Mouse (Mus musculus) spleen, adult 2 months (tissue): Measurements from ENCODE around the gene Wdr83os. TPM values are rescaled to one million over a fixed set of nuclear protein-coding genes. Genes with fewer than 3 reads are reported as not detected.
A peak's percentile ranks its signal among the peaks of the same experiment; 100 is the strongest.

Experiments
- DNase-seq, 2 experiments: peaks; one replicate each; pipeline versions ENCODE4 v3.0.0 to v3.0.0-alpha.2; 2012 to 2021; ENCODE audit warnings: low spot score in 2 of 2, low read depth in 1 of 2
- H3K27ac ChIP-seq: fragments of 200-500 bp; 2 replicates; pipeline ENCODE4 v1.5.1; 2012; ENCODE audit warnings: low read length, inconsistent platforms; ENCODE audit not compliant: insufficient read depth
- H3K27me3 ChIP-seq: fragments of 200-500 bp; 2 replicates; pipeline ENCODE4 v1.6.1; 2012; ENCODE audit warnings: mild to moderate bottlenecking, moderate library complexity, low read length, inconsistent platforms; ENCODE audit not compliant: control insufficient read depth, insufficient read depth
- H3K36me3 ChIP-seq: fragments of 200-500 bp; 2 replicates; pipeline ENCODE4 v1.6.1; 2012; ENCODE audit warnings: mild to moderate bottlenecking, low read length, inconsistent platforms; ENCODE audit not compliant: control insufficient read depth, insufficient read depth
- H3K4me1 ChIP-seq: fragments of 200-500 bp; 2 replicates; pipeline ENCODE4 v1.6.1; 2011; ENCODE audit warnings: inconsistent platforms; ENCODE audit not compliant: control insufficient read depth, insufficient read depth, insufficient read length
- H3K4me3 ChIP-seq: fragments of 200-500 bp; 2 replicates; pipeline ENCODE4 v1.5.1; 2011; ENCODE audit warnings: mild to moderate bottlenecking, inconsistent platforms; ENCODE audit not compliant: insufficient read depth, insufficient read length; ENCODE audit errors: extremely low read depth
- CTCF ChIP-seq: fragments of 200-500 bp; IDR thresholded peaks from 2 replicates; pipeline ENCODE4 v1.5.1; 2011; ENCODE audit warnings: mild to moderate bottlenecking, inconsistent platforms; ENCODE audit not compliant: insufficient read depth, insufficient read length, insufficient replicate concordance; ENCODE audit errors: extremely low read depth
- POLR2A ChIP-seq: fragments of 200-500 bp; IDR thresholded peaks from 2 replicates; pipeline ENCODE4 v1.6.1; 2011; ENCODE audit warnings: low read depth, low read length, inconsistent platforms
- WGBS: fragments of 180-500 bp; shearing (Covaris S2); methylation state at CpG from one replicate; pipeline ENCODE4 v1.1.7; 2018; 5-methylcytosine and 5-hydroxymethylcytosine counted together
- polyA plus RNA-seq: library from polyadenylated mRNA; depleted of rRNA; stranded (reverse); fragments of >200 nt; gene quantifications from 2 replicates; pipeline ENCODE4 v1.2.3, GENCODE M21; 2012

Wdr83os gene
- polyA plus RNA-seq, 1 experiment: 68.5 TPM

GRCm38 (mm10) chr8:85036718-85037365, 43.7 kb upstream of the Wdr83os start, which contains the start of gene Tnpo2:
Gene Tnpo2, plus strand, starts transcription at chr8:85036915.
- peaks cover 8% of the 10 kb centered on the region; the same call in 1 of the 2 replicates for H3K4me1 ChIP-seq
- peak within 1 kb of the TSS; percentile 88 for H3K4me3 ChIP-seq
- TF ChIP-seq POLR2A (no peak), CTCF (no peak)
- WGBS: under 1% methylated on average over 57 of the region's 59 CpGs
- DNase-seq: peak; percentile 87 to 93
- H3K27ac ChIP-seq: peak within 1 kb of the TSS; percentile 92
- H3K36me3 ChIP-seq: peaks cover 11% of the 10 kb centered on the region
- no peaks in the 10 kb centered on the region for H3K27me3 ChIP-seq

- no peak for DNase-seq
- H3K36me3 ChIP-seq: peaks cover 11% of the 10 kb centered on the region
- WGBS: 2% methylated on average over 14 of the region's 14 CpGs
- peak overlapping the region; percentile 88 for H3K4me3 ChIP-seq
- H3K27ac ChIP-seq: peak overlapping the region; percentile 21; the same call in 1 of the 2 replicates
- peaks cover 8% of the 10 kb centered on the region; the same call in 1 of the 2 replicates for H3K4me1 ChIP-seq
- TF ChIP-seq POLR2A (no peak), CTCF (no peak)
- H3K27me3 ChIP-seq: no peaks in the 10 kb centered on the region
Measured at GRCm38 (mm10) chr8:85037366-85037680, 43.2 kb upstream of the Wdr83os start.

- H3K36me3 ChIP-seq: peaks cover 7% of the 10 kb centered on the region
- peak in 1 of 2 experiments; percentile 50 for DNase-seq
- TF ChIP-seq POLR2A (no peak), CTCF (no peak)
Measured at GRCm38 (mm10) chr8:85037681-85038531, 42.6 kb upstream of the Wdr83os start.

GRCm38 (mm10) chr8:85043619-85044018, 36.9 kb upstream of the Wdr83os start:
- Histone ChIP-seq H3K36me3 (peaks cover 35% of the 10 kb centered on the region), H3K27ac (no peak overlapping the region), H3K27me3 (no peaks in the 10 kb centered on the region), H3K4me1 (0 out of 2 replicates have a peak, but pooled peaks cover under 1% of the 10 kb centered on the region), H3K4me3 (no peak overlapping the region)
- TF ChIP-seq POLR2A (no peak), CTCF (no peak)
- DNase-seq: no peak
- WGBS: 95% methylated on average over 6 of the region's 6 CpGs

More at GRCm38 (mm10) chr8:85037681-85038531, 42.6 kb upstream of the Wdr83os start:
- H3K4me1 ChIP-seq: peaks cover 8% of the 10 kb centered on the region; the same call in 1 of the 2 replicates
- H3K27ac ChIP-seq: peak overlapping the region; percentile 55
- peak overlapping the region; percentile 88 for H3K4me3 ChIP-seq
- H3K27me3 ChIP-seq: no peaks in the 10 kb centered on the region
- under 1% methylated on average over 57 of the region's 57 CpGs for WGBS

GRCm38 (mm10) chr8:85057367-85057766, 23.2 kb upstream of the Wdr83os start:
- Histone ChIP-seq H3K27ac (no peak overlapping the region), H3K4me3 (no peak overlapping the region), H3K27me3 (no peaks in the 10 kb centered on the region), H3K36me3 (peaks cover 29% of the 10 kb centered on the region), H3K4me1 (peaks cover 2% of the 10 kb centered on the region)
- TF ChIP-seq CTCF (no peak), POLR2A (no peak)
- no peak for DNase-seq
- WGBS: 86% methylated on average over 7 of the region's 7 CpGs

GRCm38 (mm10) chr8:85059879-85060616, 20.5 kb upstream of the Wdr83os start, which contains the start of gene Fbxw9:
Gene Fbxw9, plus strand, starts transcription at chr8:85060055.
- peak; percentile 85 to 87 for DNase-seq
- H3K4me1 ChIP-seq: peaks cover 2% of the 10 kb centered on the region
- H3K27me3 ChIP-seq: no peaks in the 10 kb centered on the region
- peaks cover 6% of the 10 kb centered on the region; the same call in 1 of the 2 replicates for H3K36me3 ChIP-seq
- under 1% methylated on average over 53 of the region's 53 CpGs for WGBS
- H3K27ac ChIP-seq: no peak within 1 kb of the TSS
- TF ChIP-seq CTCF (no peak), POLR2A (no peak)
- H3K4me3 ChIP-seq: peak within 1 kb of the TSS; percentile 94
